Mouse (Mus musculus) heart, embryonic 13.5 days (tissue): ENCODE results near the gene Prlhr. TPM values are rescaled to one million over a fixed set of nuclear protein-coding genes. Genes with fewer than 3 reads are reported as not detected.

Experiments
- ATAC-seq: fragments of 200-750 bp; cut with Nextera tagmentation; 2 replicates; pipeline ENCODE4 v1.8.0; 2017; ENCODE audit warnings: moderate TSS enrichment; ENCODE audit not compliant: insufficient number of reproducible peaks, low FRiP score, low TSS enrichment; ENCODE audit errors: extremely low read depth
- H3K27ac ChIP-seq: fragments of 300-500 bp; sonication (generic); replicated peaks from 2 replicates; pipeline ENCODE4 v1.5.1; 2015; ENCODE audit warnings: moderate library complexity, mild to moderate bottlenecking, inconsistent platforms
- H3K27me3 ChIP-seq: fragments of 300-500 bp; sonication (generic); replicated peaks from 2 replicates; pipeline ENCODE4 v1.6.1; 2015; ENCODE audit warnings: mild to moderate bottlenecking, inconsistent platforms
- H3K36me3 ChIP-seq: fragments of 300-500 bp; sonication (generic); 2 replicates; pipeline ENCODE4 v1.6.1; 2015; ENCODE audit warnings: mild to moderate bottlenecking, inconsistent platforms
- H3K4me1 ChIP-seq: fragments of 300-500 bp; sonication (generic); 2 replicates; pipeline ENCODE4 v1.6.1; 2015; ENCODE audit warnings: inconsistent platforms
- H3K4me2 ChIP-seq: fragments of 300-500 bp; sonication (generic); 2 replicates; pipeline ENCODE4 v1.6.1; 2015; ENCODE audit warnings: inconsistent platforms, mild to moderate bottlenecking, moderate library complexity
- H3K4me3 ChIP-seq: fragments of 300-500 bp; sonication (generic); 2 replicates; pipeline ENCODE4 v1.5.1; 2015; ENCODE audit warnings: moderate library complexity, mild to moderate bottlenecking, inconsistent platforms
- H3K9ac ChIP-seq: fragments of 300-500 bp; sonication (generic); 2 replicates; pipeline ENCODE4 v1.6.1; 2015; ENCODE audit warnings: inconsistent platforms, mild to moderate bottlenecking, moderate library complexity
- H3K9me3 ChIP-seq: fragments of 300-500 bp; sonication (generic); 2 replicates; pipeline ENCODE4 v1.6.1; 2016; ENCODE audit warnings: inconsistent platforms
- WGBS: fragments of 180-500 bp; shearing (Covaris S2); methylation state at CpG from one replicate; pipeline ENCODE4 v1.1.7; 2015; ENCODE audit warnings: mixed read lengths; 5-methylcytosine and 5-hydroxymethylcytosine counted together
- polyA plus RNA-seq: library from polyadenylated mRNA; unstranded; fragments of >200 nt; fragmentation: Nextera tagmentation; extraction: Ambion mirVana; gene quantifications from 2 replicates; pipeline ENCODE4 v1.2.1, GENCODE M21; 2015

Prlhr gene
- polyA plus RNA-seq, 1 experiment from 2014 or later = not detected

DNA sequence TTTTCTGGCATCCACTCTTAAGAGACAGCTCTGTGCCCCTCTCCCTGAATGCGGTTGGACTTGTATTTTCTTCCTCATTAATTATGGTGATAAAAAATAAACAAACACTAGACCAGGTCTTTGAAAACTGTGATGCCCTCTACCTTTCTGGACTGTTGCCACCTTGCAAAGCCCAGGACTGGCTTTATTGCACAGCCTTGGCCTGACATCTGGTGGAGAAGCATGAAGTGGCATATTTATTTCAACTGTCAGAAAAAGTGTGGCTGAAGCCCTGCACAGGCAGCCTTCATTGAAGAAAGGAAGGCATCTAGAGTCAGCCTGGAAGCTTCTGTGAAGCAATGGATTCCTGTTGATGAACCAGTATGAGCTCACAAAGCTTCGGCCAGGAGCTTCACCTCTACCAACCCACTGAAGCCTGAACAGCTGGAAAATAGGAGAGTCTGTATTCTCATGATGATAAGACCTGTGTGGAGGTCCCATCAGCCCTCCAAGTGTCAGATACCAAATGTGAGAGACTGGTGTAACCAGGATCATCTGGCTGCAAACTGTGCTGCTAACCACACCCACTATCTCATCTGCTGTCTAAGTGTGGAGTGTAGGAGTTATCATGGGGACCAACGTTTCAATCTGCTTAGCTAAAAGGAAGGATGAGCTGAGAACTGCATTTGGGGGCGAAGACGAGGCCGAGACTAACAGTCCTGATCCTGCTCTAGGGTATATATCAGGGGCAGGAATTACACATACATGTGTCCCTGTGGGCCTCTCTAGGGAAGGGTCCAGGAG is 35.6 kb downstream of the Prlhr start:
- Histone ChIP-seq H3K4me2 (no peak overlapping the region), H3K9ac (no peak overlapping the region), H3K4me3 (no peak overlapping the region), H3K4me1 (no peaks in the 10 kb centered on the region), H3K27me3 (no peaks in the 10 kb centered on the region), H3K36me3 (no peaks in the 10 kb centered on the region), H3K9me3 (no peaks in the 10 kb centered on the region), H3K27ac (no peak overlapping the region)
- 71% methylated on average over 6 of the region's 6 CpGs for WGBS
- ATAC-seq = no peak

- 62% methylated on average over 1 of the region's 1 CpGs for WGBS
- Histone ChIP-seq H3K9ac (no peak overlapping the region), H3K4me1 (no peaks in the 10 kb centered on the region), H3K36me3 (no peaks in the 10 kb centered on the region), H3K27ac (no peak overlapping the region), H3K27me3 (no peaks in the 10 kb centered on the region), H3K9me3 (no peaks in the 10 kb centered on the region), H3K4me2 (no peak overlapping the region), H3K4me3 (no peak overlapping the region)
- no peak for ATAC-seq
Observed at GRCm38 (mm10) chr19:60417611-60418010, 50.5 kb downstream of the Prlhr start.

Other genes starting within 250 kb of the Prlhr start
- gene Fam204a, start 241.6 kb downstream of the Prlhr start, polyA plus RNA-seq = 28.8 and 32.6 TPM in 2 replicates
- gene Cacul1, start 112.7 kb upstream of the Prlhr start, polyA plus RNA-seq = 13.5 and 14.9 TPM in 2 replicates